Mouse (Mus musculus): Measurements from ENCODE around the gene Scarb1. TPM values are rescaled to one million over a fixed set of nuclear protein-coding genes. Genes with fewer than 3 reads are reported as not detected.

Scarb1 gene
- polyA plus RNA-seq, 1 experiment from 2014 or later = 105 TPM

DNA sequence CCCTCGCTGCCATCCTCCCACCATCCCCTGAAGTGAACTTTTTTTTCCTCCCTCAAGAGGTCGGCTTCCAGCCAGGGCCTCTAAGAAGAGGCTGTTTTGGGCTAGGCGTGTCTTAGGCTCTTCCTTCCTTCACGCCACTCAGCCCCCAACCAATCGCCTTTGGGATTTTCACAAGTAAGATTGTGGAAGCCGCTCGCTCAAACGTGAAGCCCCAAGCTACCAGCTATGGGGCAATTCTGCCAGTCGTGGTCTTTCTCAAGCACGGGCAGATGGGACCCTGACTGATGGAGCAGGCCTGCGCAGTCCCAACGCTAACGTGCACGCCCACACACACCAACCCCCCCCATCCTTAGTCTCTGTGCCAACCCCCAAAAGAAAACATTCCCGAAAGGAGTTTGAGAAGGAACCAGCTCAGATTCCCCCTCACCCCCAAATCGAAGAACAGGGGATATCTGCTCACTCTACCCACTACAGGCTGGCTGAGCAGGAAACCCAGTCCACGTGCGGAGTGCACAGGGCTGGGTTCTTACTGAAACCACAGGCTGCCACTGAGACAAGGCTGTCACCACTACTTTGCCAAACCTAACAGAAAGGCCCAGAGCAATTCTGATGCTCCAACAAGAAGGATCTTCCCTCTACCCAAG lies 1.7 kb downstream of the Scarb1 start:
- peak; percentile 56 for DNase-seq
- peaks cover 47% of the 10 kb centered on the region for H3K4me1 ChIP-seq (ENCODE audit: insufficient read depth)
- WGBS (ENCODE audit: insufficient replicate concordance) = 4% methylated on average over 18 of the region's 18 CpGs
- peak overlapping the region; percentile 75 for H3K4me3 ChIP-seq (ENCODE audit: low read depth, low read length)
- H3K9ac ChIP-seq (replicated peaks) = peak overlapping the region; percentile 82
- peak overlapping the region; percentile 89 for H3K27ac ChIP-seq (ENCODE audit: low read depth)
- ATAC-seq = peak; percentile 16; the same call in 1 of the 2 replicates
- H3K4me2 ChIP-seq (ENCODE audit: low read depth, low read length) = peak overlapping the region; percentile 83
- TF ChIP-seq CTCF (IDR thresholded peaks at IDR 0.05; ENCODE audit: low read depth) (no peak), EP300 (IDR thresholded peaks at IDR 0.05; ENCODE audit: low read depth) (no peak)
- H3K27me3 ChIP-seq (ENCODE audit: insufficient read depth, low read length) = no peaks in the 10 kb centered on the region
- no peaks in the 10 kb centered on the region for H3K9me3 ChIP-seq (ENCODE audit: low read length)
- 0 out of 2 replicates have a peak, but pooled peaks cover 3% of the 10 kb centered on the region for H3K36me3 ChIP-seq (replicated peaks; ENCODE audit: insufficient read depth, low read length)

DNA sequence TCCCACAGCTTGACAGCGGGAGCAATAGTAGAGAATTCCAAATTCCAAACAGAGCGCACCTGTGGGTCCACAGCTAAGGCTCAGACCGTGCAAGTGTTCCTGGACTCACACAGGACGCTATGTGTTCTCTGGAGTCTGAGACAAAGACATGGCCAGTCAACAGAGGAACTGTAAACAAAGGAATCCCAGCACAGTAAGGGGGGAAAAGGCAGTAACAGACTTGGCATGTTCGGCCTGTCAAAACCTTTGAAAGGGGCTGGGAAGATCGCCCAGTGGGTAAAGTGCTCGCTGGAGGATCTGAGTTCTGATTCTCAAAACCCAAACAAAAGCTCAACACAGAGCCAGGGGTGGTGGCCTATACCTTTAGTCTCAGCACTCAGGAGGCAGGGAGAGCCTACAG lies 3.4 kb downstream of the Scarb1 start:
- peaks cover 59% of the 10 kb centered on the region for H3K4me1 ChIP-seq (ENCODE audit: insufficient read depth)
- H3K36me3 ChIP-seq (replicated peaks; ENCODE audit: insufficient read depth, low read length) = 0 out of 2 replicates have a peak, but pooled peaks cover 6% of the 10 kb centered on the region
- peak overlapping the region; percentile 68 for H3K27ac ChIP-seq (ENCODE audit: low read depth)
- 62% methylated on average over 7 of the region's 7 CpGs for WGBS (ENCODE audit: insufficient replicate concordance)
- no peak for DNase-seq
- no peaks in the 10 kb centered on the region for H3K27me3 ChIP-seq (ENCODE audit: insufficient read depth, low read length)
- H3K9ac ChIP-seq (replicated peaks) = no peak overlapping the region
- ATAC-seq = no peak
- peak overlapping the region; percentile 83 for H3K4me2 ChIP-seq (ENCODE audit: low read depth, low read length)
- no peak for TF ChIP-seq CTCF (IDR thresholded peaks at IDR 0.05; ENCODE audit: low read depth)
- no peak for TF ChIP-seq EP300 (IDR thresholded peaks at IDR 0.05; ENCODE audit: low read depth)
- no peak overlapping the region for H3K4me3 ChIP-seq (ENCODE audit: low read depth, low read length)
- no peaks in the 10 kb centered on the region for H3K9me3 ChIP-seq (ENCODE audit: low read length)

DNA sequence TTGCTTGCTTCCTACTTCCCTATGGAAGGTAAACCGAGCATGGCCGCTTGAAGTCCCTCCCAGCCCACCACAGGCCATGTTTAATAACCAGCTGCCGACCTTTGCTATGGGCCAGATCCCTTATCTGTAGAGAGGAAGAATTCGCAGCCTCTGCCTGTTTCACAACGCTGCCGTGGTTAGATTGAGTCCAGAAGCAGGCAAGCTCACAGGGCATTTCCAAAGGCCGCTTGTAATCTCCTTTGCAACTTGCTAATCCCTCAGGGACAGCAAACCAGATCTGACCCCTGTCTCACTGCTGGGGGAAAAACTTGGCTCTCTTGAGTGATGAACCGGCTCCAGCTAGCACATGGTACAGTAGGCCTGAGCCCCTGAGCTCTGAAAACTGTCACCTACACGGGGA lies 3.9 kb downstream of the Scarb1 start:
- WGBS (ENCODE audit: insufficient replicate concordance) = 24% methylated on average over 9 of the region's 9 CpGs
- no peaks in the 10 kb centered on the region for H3K9me3 ChIP-seq (ENCODE audit: low read length)
- H3K36me3 ChIP-seq (replicated peaks; ENCODE audit: insufficient read depth, low read length) = 0 out of 2 replicates have a peak, but pooled peaks cover 6% of the 10 kb centered on the region
- ATAC-seq (no peak), DNase-seq (peak; percentile 59)
- no peak overlapping the region for H3K9ac ChIP-seq (replicated peaks)
- peak overlapping the region; percentile 68 for H3K27ac ChIP-seq (ENCODE audit: low read depth)
- H3K4me1 ChIP-seq (ENCODE audit: insufficient read depth) = peaks cover 59% of the 10 kb centered on the region
- peak overlapping the region; percentile 43 for H3K4me2 ChIP-seq (ENCODE audit: low read depth, low read length)
- H3K4me3 ChIP-seq (ENCODE audit: low read depth, low read length) = no peak overlapping the region
- TF ChIP-seq CTCF (IDR thresholded peaks at IDR 0.05; ENCODE audit: low read depth) = no peak
- TF ChIP-seq EP300 (IDR thresholded peaks at IDR 0.05; ENCODE audit: low read depth) = no peak
- H3K27me3 ChIP-seq (ENCODE audit: insufficient read depth, low read length) = no peaks in the 10 kb centered on the region

DNA sequence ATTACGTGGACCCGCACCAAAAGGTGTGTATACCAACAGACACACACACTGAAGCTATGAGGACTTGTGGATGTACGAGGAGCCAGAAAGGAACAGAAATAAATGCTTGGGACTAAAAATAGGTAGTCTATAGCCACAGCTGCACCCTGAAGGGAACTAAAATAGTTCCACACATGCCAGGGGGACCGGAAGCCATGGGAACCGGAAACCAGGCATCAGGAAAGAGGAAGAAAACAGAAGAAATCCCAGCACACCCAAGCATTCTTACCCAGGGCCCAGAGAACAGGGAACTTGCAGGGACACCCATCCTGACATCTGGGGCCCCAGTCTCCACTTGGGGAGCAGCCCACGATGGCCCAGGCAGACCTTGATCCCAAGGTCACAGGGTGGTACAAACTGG lies 7.9 kb downstream of the Scarb1 start:
- H3K36me3 ChIP-seq (replicated peaks; ENCODE audit: insufficient read depth, low read length) = 0 out of 2 replicates have a peak, but pooled peaks cover 6% of the 10 kb centered on the region
- H3K9me3 ChIP-seq (ENCODE audit: low read length) = no peaks in the 10 kb centered on the region
- ATAC-seq (no peak), DNase-seq (no peak)
- TF ChIP-seq EP300 (IDR thresholded peaks at IDR 0.05; ENCODE audit: low read depth) = no peak
- TF ChIP-seq CTCF (IDR thresholded peaks at IDR 0.05; ENCODE audit: low read depth) = no peak
- 59% methylated on average over 6 of the region's 6 CpGs for WGBS (ENCODE audit: insufficient replicate concordance)
- H3K4me3 ChIP-seq (ENCODE audit: low read depth, low read length) = no peak overlapping the region
- 0 out of 2 replicates have a peak overlapping the region, but pooled peaks have one; percentile 9 for H3K9ac ChIP-seq (replicated peaks)
- H3K27ac ChIP-seq (ENCODE audit: low read depth) = peak overlapping the region; percentile 93
- peaks cover 47% of the 10 kb centered on the region for H3K4me1 ChIP-seq (ENCODE audit: insufficient read depth)
- H3K4me2 ChIP-seq (ENCODE audit: low read depth, low read length) = peak overlapping the region; percentile 30
- H3K27me3 ChIP-seq (ENCODE audit: insufficient read depth, low read length) = no peaks in the 10 kb centered on the region

DNA sequence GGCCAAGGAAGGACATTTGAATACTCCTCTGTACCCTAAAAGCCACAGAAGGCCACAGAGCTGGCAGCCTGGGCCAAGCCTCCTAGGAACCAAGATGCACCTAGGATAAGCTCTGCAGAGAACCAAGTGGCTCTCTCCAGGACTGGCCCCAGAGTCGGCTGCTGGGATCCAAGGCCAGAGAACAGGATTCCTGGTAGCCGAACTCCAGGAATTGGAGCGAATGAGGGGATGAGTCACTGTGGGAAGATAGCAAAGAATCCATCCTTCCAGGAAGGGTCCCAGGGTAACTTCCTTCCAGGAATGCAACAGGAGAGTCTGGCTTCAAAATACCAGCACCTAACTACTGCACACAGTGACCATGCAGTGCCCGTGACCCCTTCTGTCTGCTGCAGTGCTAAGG lies 8.6 kb downstream of the Scarb1 start:
- H3K27me3 ChIP-seq (ENCODE audit: insufficient read depth, low read length) = no peaks in the 10 kb centered on the region
- peak overlapping the region; percentile 13; the same call in 1 of the 2 replicates for H3K9ac ChIP-seq (replicated peaks)
- ATAC-seq (no peak), DNase-seq (no peak)
- TF ChIP-seq EP300 (IDR thresholded peaks at IDR 0.05; ENCODE audit: low read depth) = no peak
- no peak for TF ChIP-seq CTCF (IDR thresholded peaks at IDR 0.05; ENCODE audit: low read depth)
- peak overlapping the region; percentile 93; the same call in 1 of the 2 replicates for H3K27ac ChIP-seq (ENCODE audit: low read depth)
- WGBS (ENCODE audit: insufficient replicate concordance) = 62% methylated on average over 4 of the region's 4 CpGs
- H3K4me3 ChIP-seq (ENCODE audit: low read depth, low read length) = no peak overlapping the region
- 0 out of 2 replicates have a peak, but pooled peaks cover 6% of the 10 kb centered on the region for H3K36me3 ChIP-seq (replicated peaks; ENCODE audit: insufficient read depth, low read length)
- H3K9me3 ChIP-seq (ENCODE audit: low read length) = no peaks in the 10 kb centered on the region
- H3K4me2 ChIP-seq (ENCODE audit: low read depth, low read length) = peak overlapping the region; percentile 53
- peaks cover 40% of the 10 kb centered on the region for H3K4me1 ChIP-seq (ENCODE audit: insufficient read depth)

DNA sequence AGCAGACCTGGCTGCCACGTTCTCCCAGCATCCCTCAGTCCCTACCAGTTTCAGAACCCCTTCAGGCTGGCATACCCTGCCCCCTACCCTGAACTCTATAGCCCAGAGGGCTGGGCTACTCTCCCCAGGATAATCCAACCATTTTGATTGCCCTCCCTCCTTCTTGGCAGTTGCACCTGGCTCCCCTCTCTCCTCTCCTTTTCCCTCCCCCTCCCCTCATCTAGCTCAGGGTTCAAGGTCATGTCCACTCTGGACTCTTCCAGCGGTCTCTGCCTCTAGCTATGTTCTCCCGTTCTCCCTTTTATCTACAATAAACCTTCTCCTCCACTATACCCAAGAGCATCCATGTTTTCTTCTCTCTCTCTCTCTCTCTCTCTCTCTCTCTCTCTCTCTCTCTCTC lies 9.1 kb downstream of the Scarb1 start:
- H3K27ac ChIP-seq (ENCODE audit: low read depth) = peak overlapping the region; percentile 93
- peaks cover 36% of the 10 kb centered on the region for H3K4me1 ChIP-seq (ENCODE audit: insufficient read depth)
- 0 out of 2 replicates have a peak, but pooled peaks cover 6% of the 10 kb centered on the region for H3K36me3 ChIP-seq (replicated peaks; ENCODE audit: insufficient read depth, low read length)
- H3K4me3 ChIP-seq (ENCODE audit: low read depth, low read length) = no peak overlapping the region
- DNase-seq (no peak), ATAC-seq (no peak)
- peak overlapping the region; percentile 53 for H3K4me2 ChIP-seq (ENCODE audit: low read depth, low read length)
- 45% methylated on average over 3 of the region's 3 CpGs for WGBS (ENCODE audit: insufficient replicate concordance)
- no peaks in the 10 kb centered on the region for H3K9me3 ChIP-seq (ENCODE audit: low read length)
- TF ChIP-seq CTCF (IDR thresholded peaks at IDR 0.05; ENCODE audit: low read depth) (no peak), EP300 (IDR thresholded peaks at IDR 0.05; ENCODE audit: low read depth) (no peak)
- no peaks in the 10 kb centered on the region for H3K27me3 ChIP-seq (ENCODE audit: insufficient read depth, low read length)
- no peak overlapping the region; the same call in 1 of the 2 replicates for H3K9ac ChIP-seq (replicated peaks)
